Mouse (Mus musculus) heart, embryonic 14.5 days (tissue): ENCODE data around the gene Gng13. TPM values are rescaled to one million over a fixed set of nuclear protein-coding genes. Genes with fewer than 3 reads are reported as not detected.

Experiments
- ATAC-seq: fragments of 200-750 bp; cut with Nextera tagmentation; 2 replicates; pipeline ENCODE4 v1.8.0; 2017; ENCODE audit warnings: low read depth, moderate TSS enrichment; ENCODE audit not compliant: insufficient number of reproducible peaks, insufficient read depth, low FRiP score
- H3K27ac ChIP-seq, 2 experiments: fragments of 200-500 bp in 1 of 2; fragments of 300-500 bp in 1 of 2; sonication (generic) in 1 of 2; replicated peaks in 1 of 2; 2 replicates each; pipeline ENCODE4 v1.5.1; 2012 to 2014; ENCODE audit warnings: low read depth in 2 of 2, low read length in 2 of 2, control low read depth in 1 of 2, mild to moderate bottlenecking in 1 of 2, mixed read lengths in 1 of 2; ENCODE audit not compliant: control insufficient read depth in 1 of 2, insufficient read depth in 1 of 2
- H3K27me3 ChIP-seq: fragments of 300-500 bp; sonication (generic); 2 replicates; pipeline ENCODE4 v1.6.1; 2014; ENCODE audit warnings: mild to moderate bottlenecking, low read length, control low read depth; ENCODE audit not compliant: control insufficient read depth, insufficient read depth
- H3K36me3 ChIP-seq: fragments of 300-500 bp; sonication (generic); 2 replicates; pipeline ENCODE4 v1.6.1; 2014; ENCODE audit warnings: mild to moderate bottlenecking, control low read depth, low read length, mixed read lengths; ENCODE audit not compliant: control insufficient read depth, insufficient read depth
- H3K4me1 ChIP-seq, 2 experiments: fragments of 200-500 bp in 1 of 2; fragments of 300-500 bp in 1 of 2; sonication (generic) in 1 of 2; 2 replicates each; pipeline ENCODE4 v1.6.1; 2012 to 2014; ENCODE audit warnings: low read length in 2 of 2, control low read depth in 1 of 2, mixed read lengths in 1 of 2; ENCODE audit not compliant: control insufficient read depth in 2 of 2, insufficient read depth in 2 of 2
- H3K4me2 ChIP-seq: fragments of 300-500 bp; sonication (generic); 2 replicates; pipeline ENCODE4 v1.6.1; 2014; ENCODE audit warnings: mild to moderate bottlenecking, low read length
- H3K4me3 ChIP-seq, 2 experiments: fragments of 200-500 bp in 1 of 2; fragments of 300-500 bp in 1 of 2; sonication (generic) in 1 of 2; 2 replicates each; pipeline ENCODE4 v1.5.1; 2012 to 2014; ENCODE audit warnings: low read length in 2 of 2, mild to moderate bottlenecking in 2 of 2, control low read depth in 1 of 2, low read depth in 1 of 2, moderate library complexity in 1 of 2; ENCODE audit not compliant: control insufficient read depth in 1 of 2, insufficient read depth in 1 of 2
- H3K9ac ChIP-seq: fragments of 300-500 bp; sonication (generic); 2 replicates; pipeline ENCODE4 v1.6.1; 2014; ENCODE audit warnings: mild to moderate bottlenecking, low read length
- H3K9me3 ChIP-seq: fragments of 300-500 bp; sonication (generic); 2 replicates; pipeline ENCODE4 v1.6.1; 2016; ENCODE audit warnings: low read length, control low read depth; ENCODE audit not compliant: control insufficient read depth
- WGBS: fragments of 180-500 bp; shearing (Covaris S2); extraction: QIAGEN DNeasy Blood & Tissue Kit; methylation state at CpG from one replicate; pipeline ENCODE4 v1.1.7; 2014; 5-methylcytosine and 5-hydroxymethylcytosine counted together
- polyA plus RNA-seq: library from polyadenylated mRNA; unstranded; fragments of >200 nt; fragmentation: Nextera tagmentation; extraction: Ambion mirVana; gene quantifications from 2 replicates; pipeline ENCODE4 v1.2.1, GENCODE M21; 2014

The Gng13 gene
- polyA plus RNA-seq, 1 experiment from 2014 or later: 3.7 TPM

DNA sequence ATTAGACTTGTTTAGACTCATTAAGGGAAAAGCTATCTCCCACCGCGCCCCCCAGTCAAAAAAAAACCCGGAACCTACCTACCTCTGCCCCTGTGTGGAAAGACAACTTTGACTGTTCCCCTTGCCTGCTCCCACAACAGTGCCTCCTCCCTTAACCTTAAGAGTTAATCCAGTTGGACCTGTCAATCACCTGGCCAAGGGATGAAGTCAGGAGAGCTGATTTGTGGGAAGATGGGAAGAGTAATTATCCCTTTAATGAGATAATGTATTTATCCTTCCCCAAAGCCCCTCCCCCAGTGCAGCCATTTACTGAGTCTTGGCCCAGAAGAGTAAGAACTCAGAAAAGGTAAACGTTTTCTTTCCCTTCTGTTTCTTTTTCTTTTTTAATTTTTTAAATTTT, 28.0 kb upstream of the Gng13 start:
- Histone ChIP-seq H3K9ac (no peak overlapping the region), H3K4me2 (no peak overlapping the region), H3K36me3 (no peaks in the 10 kb centered on the region), H3K4me3 (no peak overlapping the region), H3K9me3 (no peaks in the 10 kb centered on the region), H3K4me1 (no peaks in the 10 kb centered on the region), H3K27ac (no peak overlapping the region), H3K27me3 (peaks cover 18% of the 10 kb centered on the region; the same call in 1 of the 2 replicates)
- ATAC-seq: no peak
- 73% methylated on average over 4 of the region's 4 CpGs for WGBS

DNA sequence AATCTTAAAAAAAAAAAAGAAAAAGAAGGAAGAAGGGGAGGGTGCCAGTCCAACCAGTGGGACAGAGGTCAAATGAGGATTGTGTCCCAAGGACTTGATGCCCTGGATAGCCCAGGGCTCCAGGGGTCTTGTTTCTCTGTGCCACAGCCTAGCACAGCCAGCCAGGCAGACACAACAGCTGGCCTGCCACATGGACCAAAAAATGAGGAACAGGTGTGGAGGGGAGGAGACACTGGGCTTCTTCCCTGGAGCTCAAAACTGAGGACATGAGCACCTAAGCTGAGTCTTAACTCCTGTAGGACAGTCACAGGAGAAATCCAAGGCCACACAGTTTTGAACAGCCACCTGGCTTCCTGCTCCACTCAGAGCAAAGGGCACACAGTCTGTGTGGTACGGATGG, 20.7 kb upstream of the Gng13 start:
- H3K36me3 ChIP-seq: no peaks in the 10 kb centered on the region
- H3K4me3 ChIP-seq: no peak overlapping the region
- H3K9me3 ChIP-seq: no peaks in the 10 kb centered on the region
- 21% methylated on average over 1 of the region's 1 CpGs for WGBS
- no peak overlapping the region for H3K27ac ChIP-seq
- no peak overlapping the region for H3K9ac ChIP-seq
- no peaks in the 10 kb centered on the region for H3K27me3 ChIP-seq
- ATAC-seq: no peak
- no peak overlapping the region for H3K4me2 ChIP-seq
- no peaks in the 10 kb centered on the region for H3K4me1 ChIP-seq

GRCm38 (mm10) chr17:25698446-25698845, 18.5 kb upstream of the Gng13 start:
- 9% methylated on average over 7 of the region's 7 CpGs for WGBS
- Histone ChIP-seq H3K4me1 (no peaks in the 10 kb centered on the region), H3K36me3 (no peaks in the 10 kb centered on the region), H3K27ac (no peak overlapping the region), H3K27me3 (no peaks in the 10 kb centered on the region), H3K4me3 (no peak overlapping the region), H3K9ac (no peak overlapping the region), H3K9me3 (no peaks in the 10 kb centered on the region), H3K4me2 (no peak overlapping the region)
- ATAC-seq: no peak

DNA sequence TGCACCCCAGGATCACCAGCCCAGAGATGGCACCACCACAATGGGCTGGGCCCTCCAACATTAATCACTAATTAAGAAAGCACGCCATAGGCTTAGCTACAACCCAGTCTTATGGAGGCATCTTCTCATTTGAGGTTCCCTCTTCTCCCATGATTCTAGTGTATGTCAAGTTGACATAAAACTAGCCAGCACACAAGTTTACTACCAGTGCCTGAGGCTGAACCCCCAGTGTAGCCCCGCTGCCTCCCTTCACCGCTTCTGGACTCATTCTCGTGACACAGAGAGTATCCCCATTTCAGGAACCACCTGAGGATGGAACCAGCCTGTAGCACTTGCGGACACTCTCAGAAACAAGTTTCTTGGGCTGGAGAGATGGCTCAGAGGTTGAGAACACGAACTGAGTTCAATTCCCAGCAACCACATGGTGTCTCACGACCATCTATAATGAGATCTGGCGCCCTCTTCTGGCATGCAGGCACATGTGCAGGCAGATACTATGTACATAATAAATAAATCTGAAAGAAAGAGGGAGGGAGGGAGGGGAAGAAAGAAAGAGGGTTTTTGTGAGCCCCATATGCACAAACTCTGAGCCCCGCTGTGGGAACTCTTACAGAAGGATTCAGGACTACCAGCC, 16.0 kb upstream of the Gng13 start:
- Histone ChIP-seq H3K4me2 (no peak overlapping the region), H3K4me1 (no peaks in the 10 kb centered on the region), H3K27me3 (no peaks in the 10 kb centered on the region), H3K9ac (no peak overlapping the region), H3K9me3 (no peaks in the 10 kb centered on the region), H3K4me3 (no peak overlapping the region), H3K27ac (no peak overlapping the region), H3K36me3 (no peaks in the 10 kb centered on the region)
- 53% methylated on average over 9 of the region's 9 CpGs for WGBS
- no peak for ATAC-seq

DNA sequence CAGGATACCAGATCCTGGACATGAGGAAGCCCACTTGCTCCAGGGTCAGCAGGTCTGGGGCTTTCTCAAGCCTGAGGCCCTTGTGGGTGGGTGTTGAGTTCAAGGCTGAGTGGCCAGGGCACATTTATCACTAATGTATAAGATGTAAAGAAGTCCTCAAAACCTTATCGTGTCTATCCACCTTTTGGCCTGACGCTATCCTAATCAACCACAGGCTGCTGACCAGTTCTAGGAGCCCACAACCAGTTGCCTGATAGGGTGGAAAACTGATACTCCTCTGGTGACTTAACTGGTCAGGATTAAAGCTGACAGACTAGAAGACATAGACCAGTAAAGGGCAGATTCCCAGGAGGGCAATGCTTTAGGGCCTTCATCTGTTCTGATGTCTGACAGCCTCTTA, 7.0 kb upstream of the Gng13 start:
- Histone ChIP-seq H3K9ac (no peak overlapping the region), H3K9me3 (no peaks in the 10 kb centered on the region), H3K4me2 (no peak overlapping the region), H3K27me3 (no peaks in the 10 kb centered on the region), H3K36me3 (no peaks in the 10 kb centered on the region), H3K4me1 (no peaks in the 10 kb centered on the region), H3K27ac (no peak overlapping the region), H3K4me3 (no peak overlapping the region)
- 80% methylated on average over 2 of the region's 2 CpGs for WGBS
- no peak for ATAC-seq

DNA sequence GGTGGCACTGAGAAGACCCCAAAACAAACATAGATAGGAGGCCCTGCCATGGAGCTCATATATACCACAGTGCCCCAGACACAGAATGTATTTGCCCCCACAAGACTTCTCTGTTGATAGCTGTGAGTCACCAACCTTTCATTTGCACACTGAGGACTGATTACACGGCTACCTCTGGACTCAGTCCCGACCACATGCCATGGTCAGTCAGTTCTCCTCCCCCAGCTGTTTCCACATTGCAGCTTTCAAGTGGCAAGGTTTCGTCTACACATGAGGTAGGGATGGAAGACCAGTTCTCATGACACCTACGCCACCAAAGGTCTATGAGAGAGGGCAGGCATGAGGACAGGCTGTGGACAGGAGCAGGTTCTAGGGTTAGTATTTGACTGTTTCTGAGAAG, 5.8 kb upstream of the Gng13 start:
- H3K9me3 ChIP-seq: no peaks in the 10 kb centered on the region
- no peak overlapping the region for H3K4me2 ChIP-seq
- no peak overlapping the region for H3K27ac ChIP-seq
- WGBS: 59% methylated on average over 4 of the region's 4 CpGs
- H3K9ac ChIP-seq: no peak overlapping the region
- H3K4me3 ChIP-seq: no peak overlapping the region
- H3K36me3 ChIP-seq: no peaks in the 10 kb centered on the region
- no peaks in the 10 kb centered on the region; a peak in 1 of 4 replicates for H3K4me1 ChIP-seq
- no peak for ATAC-seq
- no peaks in the 10 kb centered on the region for H3K27me3 ChIP-seq

DNA sequence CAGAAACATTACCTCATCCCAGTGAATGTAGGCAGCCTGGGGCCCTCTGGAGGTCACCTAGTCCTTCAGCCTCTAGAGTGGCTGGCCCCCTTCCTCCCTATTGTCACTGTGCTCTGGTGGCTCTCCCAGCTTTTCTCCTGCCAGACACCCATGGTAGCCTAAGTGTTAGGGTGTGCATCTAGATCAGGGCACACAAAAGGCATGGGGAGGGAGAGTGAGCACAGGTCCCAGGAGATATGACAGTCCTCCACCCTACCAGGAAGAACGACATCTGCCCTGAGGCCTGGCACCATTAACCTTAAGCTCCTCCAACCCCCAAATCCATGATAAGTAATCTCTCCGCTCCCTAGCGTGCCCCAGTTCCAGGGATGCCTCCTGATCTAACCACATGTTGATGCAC, 1.3 kb upstream of the Gng13 start:
- H3K4me3 ChIP-seq: no peak overlapping the region
- H3K9ac ChIP-seq: no peak overlapping the region
- ATAC-seq: no peak
- no peak overlapping the region for H3K4me2 ChIP-seq
- H3K27me3 ChIP-seq: peaks cover 21% of the 10 kb centered on the region
- no peaks in the 10 kb centered on the region for H3K9me3 ChIP-seq
- H3K27ac ChIP-seq: no peak overlapping the region
- peaks cover 4 to 8% of the 10 kb centered on the region in 2 experiments; a peak in 1 of 4 replicates for H3K4me1 ChIP-seq
- peaks cover 13% of the 10 kb centered on the region for H3K36me3 ChIP-seq
- WGBS: 34% methylated on average over 3 of the region's 3 CpGs

GRCm38 (mm10) chr17:25716130-25716529, 841 bp upstream of the Gng13 start:
- Histone ChIP-seq H3K27ac (no peak overlapping the region), H3K4me2 (no peak overlapping the region), H3K9me3 (no peaks in the 10 kb centered on the region), H3K27me3 (peaks cover 21% of the 10 kb centered on the region), H3K9ac (no peak overlapping the region), H3K36me3 (peaks cover 18% of the 10 kb centered on the region), H3K4me1 (peaks cover 4 to 8% of the 10 kb centered on the region in 2 experiments; a peak in 1 of 4 replicates), H3K4me3 (no peak overlapping the region)
- WGBS: 4% methylated on average over 6 of the region's 6 CpGs
- ATAC-seq: no peak
